Mouse (Mus musculus) heart, embryonic 10.5 days (tissue): ENCODE results near the gene Gm44596. TPM values are rescaled to one million over a fixed set of nuclear protein-coding genes. Genes with fewer than 3 reads are reported as not detected.
A peak's percentile ranks its signal among the peaks of the same experiment; 100 is the strongest.

ENCODE experiments used
- DNase-seq: peaks from one replicate; pipeline ENCODE4 v3.0.0-alpha.2; 2017; ENCODE audit warnings: low spot score
- H3K27ac ChIP-seq: fragments of 300-500 bp; sonication (generic); 2 replicates; pipeline ENCODE4 v1.5.1; 2016; ENCODE audit warnings: mild to moderate bottlenecking
- H3K27me3 ChIP-seq: fragments of 300-500 bp; sonication (generic); 2 replicates; pipeline ENCODE4 v1.6.1; 2016; ENCODE audit warnings: mild to moderate bottlenecking; ENCODE audit not compliant: poor library complexity, insufficient read depth, severe bottlenecking
- H3K36me3 ChIP-seq: fragments of 300-500 bp; sonication (generic); 2 replicates; pipeline ENCODE4 v1.6.1; 2016; ENCODE audit warnings: mild to moderate bottlenecking, moderate library complexity
- H3K4me1 ChIP-seq: fragments of 300-500 bp; sonication (generic); 2 replicates; pipeline ENCODE4 v1.6.1; 2016; ENCODE audit warnings: mild to moderate bottlenecking
- H3K4me3 ChIP-seq: fragments of 300-500 bp; sonication (generic); 2 replicates; pipeline ENCODE4 v1.5.1; 2016; ENCODE audit warnings: mild to moderate bottlenecking, moderate library complexity
- H3K9me3 ChIP-seq: fragments of 300-500 bp; sonication (generic); 2 replicates; pipeline ENCODE4 v1.6.1; 2016; ENCODE audit warnings: mild to moderate bottlenecking, moderate library complexity
- WGBS: fragments of 180-500 bp; shearing (Covaris S2); methylation state at CpG from one replicate; pipeline ENCODE4 v1.1.7; 2016; 5-methylcytosine and 5-hydroxymethylcytosine counted together
- polyA plus RNA-seq: library from polyadenylated mRNA; unstranded; fragments of >200 nt; fragmentation: Nextera tagmentation; extraction: Ambion mirVana; gene quantifications from 2 replicates; pipeline ENCODE4 v1.2.1, GENCODE M21; 2016

Gene Gm44596
- polyA plus RNA-seq, 1 experiment from 2014 or later, result not detected

DNA sequence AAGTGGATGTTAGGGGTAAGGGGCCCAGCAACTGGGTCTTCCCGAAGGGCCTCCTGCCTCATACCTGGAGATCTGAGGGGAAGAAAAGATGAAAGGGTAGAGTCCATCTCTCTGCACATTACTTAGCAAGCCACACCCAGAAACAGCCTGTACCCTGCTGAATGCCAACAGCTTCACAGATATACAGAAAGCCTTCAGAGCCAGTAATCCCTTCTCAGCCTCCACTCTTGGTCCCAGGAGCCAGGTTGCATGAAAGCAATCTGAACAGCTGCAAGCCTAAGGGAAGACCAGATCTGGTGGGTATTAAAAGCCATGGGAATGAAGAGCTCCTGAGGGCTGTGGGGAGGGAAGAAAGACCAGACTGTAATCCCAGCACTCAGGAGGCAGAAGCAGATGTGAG is 13.9 kb downstream of the Gm44596 start:
- Histone ChIP-seq H3K36me3 (no peaks in the 10 kb centered on the region), H3K27ac (no peak overlapping the region), H3K4me1 (0 out of 2 replicates have a peak, but pooled peaks cover 3% of the 10 kb centered on the region), H3K4me3 (no peak overlapping the region), H3K27me3 (no peaks in the 10 kb centered on the region), H3K9me3 (no peaks in the 10 kb centered on the region)
- no peak for DNase-seq
- WGBS, result 85% methylated on average over 1 of the region's 1 CpGs

DNA sequence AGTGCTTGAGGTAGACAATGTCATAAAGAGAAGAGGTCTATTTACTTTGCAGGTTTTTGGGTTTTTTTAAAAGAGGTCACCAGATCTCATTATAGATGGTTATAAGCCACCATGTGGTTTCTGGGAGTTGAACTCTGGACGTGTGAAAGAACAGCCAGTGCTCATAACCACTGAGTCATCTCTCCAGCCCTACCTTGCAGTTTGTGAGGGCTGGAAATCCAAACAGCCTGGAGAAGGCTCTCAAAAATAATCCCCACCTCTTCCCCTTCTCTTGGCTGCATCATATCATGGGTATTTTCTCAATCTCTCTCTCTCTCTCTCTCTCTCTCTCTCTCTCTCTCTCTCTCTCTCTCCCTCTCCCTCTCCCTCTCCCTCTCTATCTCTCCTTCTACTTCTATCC is 15.4 kb downstream of the Gm44596 start:
- 43% methylated on average over 1 of the region's 1 CpGs for WGBS
- H3K27me3 ChIP-seq, result no peaks in the 10 kb centered on the region
- no peak overlapping the region for H3K27ac ChIP-seq
- H3K4me3 ChIP-seq, result no peak overlapping the region
- H3K9me3 ChIP-seq, result no peaks in the 10 kb centered on the region
- DNase-seq, result no peak
- 0 out of 2 replicates have a peak, but pooled peaks cover 3% of the 10 kb centered on the region for H3K4me1 ChIP-seq
- H3K36me3 ChIP-seq, result no peaks in the 10 kb centered on the region

DNA sequence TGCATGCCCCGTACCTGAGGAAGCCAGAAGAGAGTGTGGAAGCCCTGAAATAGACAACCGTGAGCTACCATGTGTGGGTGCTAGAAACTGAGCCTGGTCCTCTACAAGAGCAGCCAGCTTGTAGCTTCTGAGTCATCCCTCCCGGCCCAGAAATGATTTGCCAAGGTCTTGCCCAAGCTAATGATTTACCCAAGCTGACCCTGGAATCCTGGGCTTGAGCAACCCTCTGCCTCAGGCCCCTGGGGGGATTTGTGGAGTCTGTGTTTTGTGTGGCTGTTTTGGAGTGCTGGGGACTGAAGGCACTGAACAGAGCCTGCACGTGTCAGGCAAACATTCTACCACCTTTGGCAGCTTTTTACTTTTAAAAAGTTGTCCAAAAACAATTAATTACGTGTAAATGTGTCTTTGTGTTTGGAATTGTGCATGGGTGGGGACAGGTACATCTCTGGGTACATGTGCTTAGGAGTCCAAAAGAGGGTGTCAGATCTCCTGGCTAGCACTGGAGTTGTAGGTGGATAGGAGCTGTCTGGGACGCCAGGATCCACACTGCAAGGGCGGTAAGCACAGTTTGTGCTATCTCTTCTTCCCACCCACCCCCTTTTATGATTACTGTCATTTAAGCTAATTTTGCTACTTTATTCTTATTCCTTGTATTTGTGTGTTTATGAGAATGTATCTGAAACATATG is 22.4 kb downstream of the Gm44596 start:
- Histone ChIP-seq H3K4me1 (peaks cover 16% of the 10 kb centered on the region), H3K27me3 (no peaks in the 10 kb centered on the region), H3K9me3 (no peaks in the 10 kb centered on the region), H3K36me3 (no peaks in the 10 kb centered on the region), H3K27ac (no peak overlapping the region), H3K4me3 (no peak overlapping the region)
- 72% methylated on average over 7 of the region's 7 CpGs for WGBS
- no peak for DNase-seq

DNA sequence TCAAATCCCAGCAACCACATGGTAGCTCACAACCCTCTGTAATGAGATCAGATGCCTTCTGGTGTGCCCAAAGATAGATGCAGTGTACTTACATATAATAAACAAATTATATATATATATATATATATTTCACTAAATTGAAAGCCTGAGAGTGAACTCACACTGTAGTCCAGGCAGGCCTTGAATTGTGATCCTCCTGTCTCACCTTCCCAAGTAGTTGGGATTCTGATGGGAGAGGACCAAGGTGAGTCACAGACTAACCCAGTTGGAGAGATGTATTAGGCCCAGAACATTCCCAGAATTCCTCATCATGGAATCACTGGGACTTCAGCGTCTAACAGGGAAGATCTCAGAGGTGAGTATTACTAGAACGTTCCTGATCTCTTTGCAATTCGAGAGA is 23.7 kb downstream of the Gm44596 start, which contains the start of gene Nrip2:
Gene Nrip2, plus strand, starts transcription at position 301 of the 400 bp plus-strand sequence.
- no peak for DNase-seq
- Histone ChIP-seq H3K4me1 (peaks cover 13% of the 10 kb centered on the region), H3K36me3 (no peaks in the 10 kb centered on the region), H3K9me3 (no peaks in the 10 kb centered on the region), H3K27ac (peak within 1 kb of the TSS; percentile 59), H3K4me3 (peak within 1 kb of the TSS; percentile 39), H3K27me3 (no peaks in the 10 kb centered on the region)
- 67% methylated on average over 3 of the region's 3 CpGs for WGBS

DNA sequence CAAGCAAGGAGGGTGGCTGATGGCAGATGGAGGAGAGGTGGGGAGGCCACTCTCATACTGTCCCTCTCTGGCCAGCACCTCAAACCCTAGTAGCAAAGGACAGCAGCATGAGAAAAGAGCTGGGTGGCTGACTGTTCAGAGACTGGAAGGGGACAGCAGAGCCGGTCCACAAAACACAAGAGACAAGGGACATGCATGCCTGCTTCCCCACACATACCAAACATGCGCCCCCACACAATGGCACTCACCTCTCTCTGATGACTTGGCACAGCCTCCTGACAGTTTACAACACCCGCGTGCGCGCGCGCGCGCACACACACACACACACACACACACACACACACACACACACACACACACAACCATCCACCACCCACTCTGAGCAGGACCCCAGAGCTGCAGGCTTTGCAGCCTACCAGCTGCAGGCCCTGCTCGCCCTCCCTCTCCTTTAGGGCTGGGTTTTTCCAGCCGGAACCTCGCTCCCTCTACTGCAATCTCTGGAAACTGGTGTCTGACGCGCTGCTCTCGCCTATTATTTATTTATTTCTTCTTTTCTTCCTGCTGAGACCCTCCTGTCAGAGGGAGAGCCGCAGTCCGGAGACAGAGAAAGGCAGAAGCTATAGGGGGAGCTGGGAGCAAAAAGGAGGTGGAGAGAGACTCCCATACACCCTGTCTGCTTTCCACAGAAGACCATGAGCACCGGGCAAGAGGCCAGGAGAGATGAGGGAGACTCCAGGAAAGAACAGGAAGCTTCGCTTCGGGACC is 24.3 kb downstream of the Gm44596 start:
- Histone ChIP-seq H3K27me3 (no peaks in the 10 kb centered on the region), H3K27ac (peak overlapping the region; percentile 59), H3K4me3 (peak overlapping the region; percentile 39), H3K36me3 (no peaks in the 10 kb centered on the region), H3K9me3 (no peaks in the 10 kb centered on the region), H3K4me1 (peaks cover 13% of the 10 kb centered on the region)
- DNase-seq, result no peak
- 47% methylated on average over 21 of the region's 21 CpGs for WGBS

DNA sequence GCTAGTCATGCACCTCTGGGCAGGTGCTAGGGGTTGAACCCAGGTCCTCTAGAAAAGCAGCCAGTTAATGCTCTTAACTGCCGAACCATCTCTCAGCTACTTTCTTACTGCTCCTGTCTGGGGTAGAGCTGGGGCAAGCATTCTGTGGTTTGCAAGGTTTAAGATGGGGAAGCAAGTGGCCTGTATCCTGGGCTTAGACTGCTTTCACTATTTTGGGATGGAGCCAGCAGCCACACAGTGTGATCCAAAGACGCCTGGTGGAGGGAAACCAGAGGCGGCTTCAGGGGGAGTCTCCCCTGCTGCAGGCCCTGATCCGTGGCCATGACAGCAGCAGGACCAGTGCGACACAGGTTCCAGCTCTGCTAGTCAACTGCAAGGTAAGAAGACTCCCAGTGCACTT is 29.4 kb downstream of the Gm44596 start:
- Histone ChIP-seq H3K4me3 (no peak overlapping the region), H3K4me1 (peaks cover 7% of the 10 kb centered on the region), H3K36me3 (peaks cover 38% of the 10 kb centered on the region), H3K9me3 (no peaks in the 10 kb centered on the region), H3K27me3 (no peaks in the 10 kb centered on the region), H3K27ac (no peak overlapping the region)
- 55% methylated on average over 5 of the region's 5 CpGs for WGBS
- DNase-seq, result no peak

DNA sequence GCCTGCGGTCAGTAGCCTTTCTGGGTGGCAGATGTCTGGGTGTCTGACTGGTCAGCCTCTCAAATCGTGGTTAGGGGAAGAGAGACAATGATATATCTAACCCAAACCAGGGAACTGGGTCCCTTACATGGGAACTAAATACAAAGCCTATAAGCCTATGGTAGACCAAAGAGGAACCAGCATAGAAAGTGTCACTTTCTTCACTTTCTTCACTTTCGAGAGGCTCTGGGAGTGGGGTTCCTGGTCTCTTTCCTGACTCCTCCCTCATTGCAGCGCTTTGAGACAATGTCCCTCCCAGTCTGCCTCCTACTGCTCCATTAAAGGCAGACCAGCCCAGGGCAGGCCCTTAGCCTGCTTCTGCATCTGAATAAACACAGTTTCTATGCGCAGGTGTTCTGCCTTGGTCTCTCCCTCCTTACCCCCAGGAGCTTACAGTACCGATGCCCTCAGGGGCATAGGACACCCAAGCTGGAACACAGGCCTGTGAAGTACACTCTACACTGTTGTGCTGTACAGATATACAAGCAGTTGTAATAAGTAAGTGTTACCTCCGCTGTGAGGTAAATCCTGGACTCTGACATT is 33.3 kb downstream of the Gm44596 start:
- Histone ChIP-seq H3K9me3 (no peaks in the 10 kb centered on the region), H3K4me3 (no peak overlapping the region), H3K36me3 (peaks cover 75% of the 10 kb centered on the region), H3K27ac (no peak overlapping the region), H3K4me1 (no peaks in the 10 kb centered on the region), H3K27me3 (no peaks in the 10 kb centered on the region)
- 90% methylated on average over 7 of the region's 7 CpGs for WGBS
- DNase-seq, result no peak

DNA sequence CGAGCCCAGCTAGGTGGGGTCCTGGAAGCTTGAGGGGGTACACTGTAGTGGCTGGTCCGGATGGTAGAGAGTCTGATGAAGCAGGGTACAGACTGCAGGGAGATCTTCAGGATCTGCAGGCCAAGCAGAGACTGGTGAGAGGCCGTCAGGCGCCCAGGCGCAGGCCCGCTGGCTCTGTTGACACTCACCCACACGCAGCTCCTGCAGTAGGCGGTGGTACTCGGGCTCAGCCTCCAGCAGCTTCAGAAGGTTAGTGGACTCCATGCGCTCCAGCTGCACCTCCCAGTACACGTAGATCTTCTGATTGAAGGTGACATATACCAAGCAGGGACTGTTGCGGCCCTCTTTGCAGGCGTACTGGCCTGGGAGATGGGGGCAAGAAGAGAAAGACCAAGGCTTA is 35.0 kb downstream of the Gm44596 start:
- Histone ChIP-seq H3K4me3 (no peak overlapping the region), H3K27me3 (no peaks in the 10 kb centered on the region), H3K9me3 (no peaks in the 10 kb centered on the region), H3K4me1 (no peaks in the 10 kb centered on the region), H3K27ac (no peak overlapping the region), H3K36me3 (peaks cover 90% of the 10 kb centered on the region)
- DNase-seq, result no peak
- WGBS, result 91% methylated on average over 13 of the region's 13 CpGs

DNA sequence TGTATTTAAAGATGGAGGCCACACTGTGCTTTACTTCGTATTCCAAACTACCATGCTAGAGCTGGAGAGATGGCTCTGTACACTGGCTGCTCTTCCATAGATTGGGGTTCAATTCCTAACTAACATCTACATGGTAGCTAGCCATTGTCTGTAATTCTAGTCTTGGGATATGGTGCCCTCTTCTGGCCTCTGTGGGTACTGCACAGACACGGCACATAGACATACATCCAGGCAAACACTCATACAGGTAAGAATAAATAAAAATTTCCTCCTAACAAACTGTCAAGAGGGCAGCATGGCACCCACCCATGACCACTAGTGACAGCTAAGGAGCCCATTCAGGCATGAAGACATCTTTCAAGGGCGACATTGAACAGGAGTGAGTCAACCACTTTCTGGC is 35.8 kb downstream of the Gm44596 start:
- peak; percentile 85 for DNase-seq
- no peak overlapping the region for H3K27ac ChIP-seq
- no peaks in the 10 kb centered on the region for H3K27me3 ChIP-seq
- peaks cover 92% of the 10 kb centered on the region for H3K36me3 ChIP-seq
- no peaks in the 10 kb centered on the region for H3K4me1 ChIP-seq
- no peak overlapping the region for H3K4me3 ChIP-seq
- 19% methylated on average over 3 of the region's 3 CpGs for WGBS
- no peaks in the 10 kb centered on the region for H3K9me3 ChIP-seq

DNA sequence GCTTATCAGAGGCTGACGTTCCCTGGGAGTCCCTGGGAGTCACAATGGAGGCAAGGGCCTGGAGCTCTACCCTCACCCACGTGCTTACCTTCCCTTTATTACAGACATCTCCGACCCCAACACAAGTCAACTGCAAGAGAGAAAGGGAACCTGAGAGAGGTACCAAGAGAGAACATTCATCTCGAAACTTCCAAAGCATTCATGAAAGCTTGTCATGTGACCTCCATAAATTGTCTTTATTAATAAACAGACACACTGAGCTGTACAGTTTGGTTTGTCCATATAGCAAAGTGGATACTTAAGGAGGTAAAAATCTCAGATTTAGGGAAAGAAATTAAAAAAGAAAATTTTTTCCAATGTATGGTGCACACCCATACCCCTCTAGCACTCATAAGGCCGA is 40.9 kb downstream of the Gm44596 start:
- H3K27ac ChIP-seq, result no peak overlapping the region
- no peak overlapping the region for H3K4me3 ChIP-seq
- H3K9me3 ChIP-seq, result no peaks in the 10 kb centered on the region
- peaks cover 57% of the 10 kb centered on the region for H3K36me3 ChIP-seq
- peaks cover 5% of the 10 kb centered on the region; the same call in 1 of the 2 replicates for H3K4me1 ChIP-seq
- DNase-seq, result no peak
- no peaks in the 10 kb centered on the region for H3K27me3 ChIP-seq
- 79% methylated on average over 5 of the region's 5 CpGs for WGBS

DNA sequence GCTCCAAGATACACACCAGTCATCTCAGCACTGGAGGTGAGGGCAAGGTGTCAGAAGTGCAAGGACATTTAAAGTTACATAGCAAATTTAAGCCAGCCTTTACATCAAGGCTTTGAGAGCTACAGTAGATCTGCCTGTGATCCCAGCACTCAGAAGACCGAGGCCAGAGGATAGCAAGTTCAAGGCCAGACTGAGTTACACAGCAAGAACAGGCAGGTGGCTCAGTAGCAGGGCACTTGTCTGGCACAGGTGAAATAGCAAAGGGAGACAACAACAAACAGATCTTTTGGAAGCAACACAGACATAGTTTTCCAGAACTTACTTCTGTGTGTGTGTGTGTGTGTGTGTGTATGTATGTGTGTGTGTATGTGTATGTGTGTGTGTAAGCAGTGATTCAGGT is 42.8 kb downstream of the Gm44596 start:
- peaks cover 10% of the 10 kb centered on the region; the same call in 1 of the 2 replicates for H3K4me1 ChIP-seq
- WGBS, result 86% methylated on average over 1 of the region's 1 CpGs
- H3K36me3 ChIP-seq, result peaks cover 38% of the 10 kb centered on the region
- no peak overlapping the region for H3K4me3 ChIP-seq
- H3K27ac ChIP-seq, result no peak overlapping the region
- no peaks in the 10 kb centered on the region for H3K9me3 ChIP-seq
- no peak for DNase-seq
- no peaks in the 10 kb centered on the region for H3K27me3 ChIP-seq

DNA sequence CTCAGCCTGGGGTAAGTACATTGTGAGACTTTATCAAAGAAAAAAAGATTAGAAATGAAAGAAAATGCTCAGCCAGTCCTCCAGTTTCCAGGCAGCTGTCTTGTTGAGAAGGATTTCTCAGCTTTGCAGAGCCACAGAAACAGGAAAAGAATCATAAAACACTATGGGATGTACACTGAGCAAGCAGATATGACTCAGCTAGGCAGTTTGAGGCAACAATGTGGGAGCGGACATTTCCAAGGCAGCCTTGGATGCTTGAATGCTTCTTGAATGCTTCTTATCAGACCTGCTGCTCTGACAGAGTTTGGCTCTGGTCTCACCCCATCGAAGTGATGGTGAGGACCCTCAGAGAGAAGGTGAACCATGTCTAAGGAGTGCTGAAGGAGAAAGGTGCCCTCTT is 45.7 kb downstream of the Gm44596 start:
- peaks cover 10% of the 10 kb centered on the region for H3K4me1 ChIP-seq
- no peaks in the 10 kb centered on the region for H3K27me3 ChIP-seq
- no peak overlapping the region for H3K4me3 ChIP-seq
- WGBS, result 77% methylated on average over 2 of the region's 2 CpGs
- no peaks in the 10 kb centered on the region for H3K9me3 ChIP-seq
- no peak overlapping the region for H3K27ac ChIP-seq
- no peak for DNase-seq
- H3K36me3 ChIP-seq, result peaks cover 13% of the 10 kb centered on the region

DNA sequence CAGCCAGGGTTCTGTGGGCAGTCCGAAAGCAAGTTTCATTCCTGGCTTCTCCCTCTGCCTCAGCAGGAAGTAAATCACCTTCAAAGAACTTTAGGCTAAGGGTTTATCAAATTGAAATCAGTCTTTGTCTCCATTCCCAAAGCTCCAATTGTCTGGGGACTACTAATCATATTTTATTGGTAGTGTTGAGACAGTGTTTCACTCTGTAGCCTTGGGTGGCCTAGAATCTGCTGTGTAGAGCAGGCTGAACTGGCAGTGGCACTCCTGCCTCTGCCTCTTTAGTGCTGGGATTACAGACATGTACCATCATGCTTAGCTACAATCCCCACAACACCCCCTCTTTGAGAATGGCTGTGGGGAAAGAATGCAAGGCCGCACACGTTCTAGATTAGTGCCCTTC is 46.2 kb downstream of the Gm44596 start:
- no peaks in the 10 kb centered on the region for H3K9me3 ChIP-seq
- H3K4me1 ChIP-seq, result peaks cover 10% of the 10 kb centered on the region
- 90% methylated on average over 3 of the region's 3 CpGs for WGBS
- peaks cover 12% of the 10 kb centered on the region for H3K36me3 ChIP-seq
- H3K27ac ChIP-seq, result no peak overlapping the region
- no peaks in the 10 kb centered on the region for H3K27me3 ChIP-seq
- H3K4me3 ChIP-seq, result no peak overlapping the region
- DNase-seq, result no peak
